Mouse (Mus musculus) lung, embryonic 15.5 days (tissue): Measurements from ENCODE around the gene Fhdc1. TPM values are rescaled to one million over a fixed set of nuclear protein-coding genes. Genes with fewer than 3 reads are reported as not detected.

ENCODE experiments used
- ATAC-seq: fragments of 200-750 bp; cut with Nextera tagmentation; 2 replicates; pipeline ENCODE4 v1.8.0; 2017; ENCODE audit warnings: moderate number of reproducible peaks, borderline replicate concordance; ENCODE audit not compliant: low FRiP score, low TSS enrichment; ENCODE audit errors: extremely low read depth
- H3K27ac ChIP-seq: fragments of 300-500 bp; sonication (generic); 2 replicates; pipeline ENCODE4 v1.5.1; 2015; ENCODE audit warnings: moderate library complexity, mild to moderate bottlenecking, inconsistent platforms
- H3K27me3 ChIP-seq: fragments of 300-500 bp; sonication (generic); 2 replicates; pipeline ENCODE4 v1.6.1; 2015; ENCODE audit warnings: inconsistent platforms
- H3K36me3 ChIP-seq: fragments of 300-500 bp; sonication (generic); 2 replicates; pipeline ENCODE4 v1.6.1; 2015; ENCODE audit warnings: inconsistent platforms
- H3K4me1 ChIP-seq: fragments of 300-500 bp; sonication (generic); 2 replicates; pipeline ENCODE4 v1.6.1; 2015; ENCODE audit warnings: inconsistent platforms
- H3K4me2 ChIP-seq: fragments of 300-500 bp; sonication (generic); 2 replicates; pipeline ENCODE4 v1.6.1; 2015; ENCODE audit warnings: inconsistent platforms, mild to moderate bottlenecking, moderate library complexity
- H3K4me3 ChIP-seq: fragments of 300-500 bp; sonication (generic); 2 replicates; pipeline ENCODE4 v1.5.1; 2015; ENCODE audit warnings: mild to moderate bottlenecking, inconsistent platforms
- H3K9ac ChIP-seq: fragments of 300-500 bp; sonication (generic); 2 replicates; pipeline ENCODE4 v1.6.1; 2015; ENCODE audit warnings: inconsistent platforms
- H3K9me3 ChIP-seq: fragments of 300-500 bp; sonication (generic); 2 replicates; pipeline ENCODE4 v1.6.1; 2016; ENCODE audit warnings: inconsistent platforms
- WGBS: fragments of 180-500 bp; shearing (Covaris S2); methylation state at CpG from one replicate; pipeline ENCODE4 v1.1.7; 2015; 5-methylcytosine and 5-hydroxymethylcytosine counted together
- polyA plus RNA-seq: library from polyadenylated mRNA; unstranded; fragments of >200 nt; fragmentation: Nextera tagmentation; extraction: Ambion mirVana; gene quantifications from 2 replicates; pipeline ENCODE4 v1.2.1, GENCODE M21; 2015

The Fhdc1 gene
- polyA plus RNA-seq, 1 experiment from 2014 or later: 14.9 TPM

GRCm38 (mm10) chr3:84492148-84492547, 11.9 kb upstream of the Fhdc1 start:
- Histone ChIP-seq H3K4me1 (peaks cover 17% of the 10 kb centered on the region; the same call in 1 of the 2 replicates), H3K9me3 (no peaks in the 10 kb centered on the region), H3K4me2 (no peak overlapping the region), H3K9ac (no peak overlapping the region), H3K27me3 (no peaks in the 10 kb centered on the region), H3K36me3 (peaks cover 8% of the 10 kb centered on the region; the same call in 1 of the 2 replicates), H3K4me3 (no peak overlapping the region), H3K27ac (no peak overlapping the region)
- no peak for ATAC-seq
- 60% methylated on average over 4 of the region's 4 CpGs for WGBS

GRCm38 (mm10) chr3:84488716-84489115, 8.5 kb upstream of the Fhdc1 start:
- ATAC-seq: no peak
- Histone ChIP-seq H3K27me3 (no peaks in the 10 kb centered on the region), H3K9me3 (no peaks in the 10 kb centered on the region), H3K4me2 (no peak overlapping the region), H3K27ac (no peak overlapping the region), H3K4me3 (no peak overlapping the region), H3K4me1 (0 out of 2 replicates have a peak, but pooled peaks cover 16% of the 10 kb centered on the region), H3K9ac (no peak overlapping the region), H3K36me3 (peaks cover 6% of the 10 kb centered on the region; the same call in 1 of the 2 replicates)
- WGBS: 64% methylated on average over 6 of the region's 6 CpGs

GRCm38 (mm10) chr3:84484891-84485290, 4.7 kb upstream of the Fhdc1 start:
- no peak overlapping the region for H3K4me3 ChIP-seq
- H3K9me3 ChIP-seq: no peaks in the 10 kb centered on the region
- 40% methylated on average over 3 of the region's 3 CpGs for WGBS
- H3K4me2 ChIP-seq: no peak overlapping the region
- H3K9ac ChIP-seq: no peak overlapping the region
- H3K4me1 ChIP-seq: peaks cover 37% of the 10 kb centered on the region; the same call in 1 of the 2 replicates
- no peaks in the 10 kb centered on the region for H3K27me3 ChIP-seq
- no peaks in the 10 kb centered on the region for H3K36me3 ChIP-seq
- peak overlapping the region; percentile 68 for H3K27ac ChIP-seq
- ATAC-seq: no peak

GRCm38 (mm10) chr3:84484333-84484732, 4.1 kb upstream of the Fhdc1 start:
- Histone ChIP-seq H3K4me3 (no peak overlapping the region), H3K4me1 (peaks cover 36% of the 10 kb centered on the region; the same call in 1 of the 2 replicates), H3K9me3 (no peaks in the 10 kb centered on the region), H3K36me3 (no peaks in the 10 kb centered on the region), H3K9ac (no peak overlapping the region), H3K27me3 (no peaks in the 10 kb centered on the region), H3K4me2 (no peak overlapping the region), H3K27ac (peak overlapping the region; percentile 68)
- 48% methylated on average over 4 of the region's 4 CpGs for WGBS
- ATAC-seq: no peak

- Histone ChIP-seq H3K4me1 (peaks cover 40% of the 10 kb centered on the region; the same call in 1 of the 2 replicates), H3K36me3 (no peaks in the 10 kb centered on the region), H3K9me3 (no peaks in the 10 kb centered on the region), H3K4me3 (no peak overlapping the region), H3K4me2 (no peak overlapping the region), H3K9ac (no peak overlapping the region), H3K27me3 (peaks cover 20% of the 10 kb centered on the region), H3K27ac (no peak overlapping the region)
- ATAC-seq: no peak
- WGBS: 89% methylated on average over 6 of the region's 6 CpGs
Measured at GRCm38 (mm10) chr3:84482121-84482520, 1.9 kb upstream of the Fhdc1 start.

GRCm38 (mm10) chr3:84481104-84481503, 875 bp upstream of the Fhdc1 start:
- H3K36me3 ChIP-seq: no peaks in the 10 kb centered on the region
- H3K4me2 ChIP-seq: peak overlapping the region; percentile 97
- 0 out of 2 replicates have a peak, but pooled peaks have one; percentile 13 for ATAC-seq
- peak overlapping the region; percentile 69 for H3K9ac ChIP-seq
- H3K4me1 ChIP-seq: peaks cover 40% of the 10 kb centered on the region; the same call in 1 of the 2 replicates
- no peaks in the 10 kb centered on the region for H3K9me3 ChIP-seq
- H3K27me3 ChIP-seq: peaks cover 24% of the 10 kb centered on the region
- peak overlapping the region; percentile 68 for H3K4me3 ChIP-seq
- WGBS: 4% methylated on average over 11 of the region's 11 CpGs
- peak overlapping the region; percentile 76 for H3K27ac ChIP-seq

GRCm38 (mm10) chr3:84479293-84480005, 780 bp downstream of the Fhdc1 start:
- peak overlapping the region; percentile 69 for H3K9ac ChIP-seq
- no peaks in the 10 kb centered on the region for H3K36me3 ChIP-seq
- peaks cover 24% of the 10 kb centered on the region for H3K27me3 ChIP-seq
- peak; percentile 55 for ATAC-seq
- peaks cover 34% of the 10 kb centered on the region for H3K4me1 ChIP-seq
- H3K9me3 ChIP-seq: no peaks in the 10 kb centered on the region
- peak overlapping the region; percentile 68 for H3K4me3 ChIP-seq
- under 1% methylated on average over 61 of the region's 61 CpGs for WGBS
- H3K27ac ChIP-seq: peak overlapping the region; percentile 37; the same call in 1 of the 2 replicates
- peak overlapping the region; percentile 97 for H3K4me2 ChIP-seq

GRCm38 (mm10) chr3:84478896-84479292, 1.3 kb downstream of the Fhdc1 start:
- no peaks in the 10 kb centered on the region for H3K36me3 ChIP-seq
- peak overlapping the region; percentile 68 for H3K4me3 ChIP-seq
- peak overlapping the region; percentile 69 for H3K9ac ChIP-seq
- peaks cover 39% of the 10 kb centered on the region for H3K4me1 ChIP-seq
- H3K27ac ChIP-seq: peak overlapping the region; percentile 37; the same call in 1 of the 2 replicates
- ATAC-seq: no peak
- WGBS: 6% methylated on average over 12 of the region's 12 CpGs
- peaks cover 24% of the 10 kb centered on the region for H3K27me3 ChIP-seq
- H3K9me3 ChIP-seq: no peaks in the 10 kb centered on the region
- peak overlapping the region; percentile 97 for H3K4me2 ChIP-seq

- H3K4me1 ChIP-seq: peaks cover 43% of the 10 kb centered on the region
- H3K4me3 ChIP-seq: peak overlapping the region; percentile 68
- no peaks in the 10 kb centered on the region for H3K36me3 ChIP-seq
- peaks cover 24% of the 10 kb centered on the region for H3K27me3 ChIP-seq
- WGBS: 20% methylated on average over 7 of the region's 7 CpGs
- H3K9me3 ChIP-seq: no peaks in the 10 kb centered on the region
- H3K4me2 ChIP-seq: peak overlapping the region; percentile 97
- H3K27ac ChIP-seq: no peak overlapping the region
- no peak overlapping the region; the same call in 1 of the 2 replicates for H3K9ac ChIP-seq
- ATAC-seq: no peak
Measured at GRCm38 (mm10) chr3:84478195-84478594, 2.0 kb downstream of the Fhdc1 start.

GRCm38 (mm10) chr3:84477498-84477897, 2.7 kb downstream of the Fhdc1 start:
- Histone ChIP-seq H3K4me1 (peaks cover 43% of the 10 kb centered on the region), H3K4me3 (no peak overlapping the region), H3K27me3 (peaks cover 24% of the 10 kb centered on the region), H3K36me3 (no peaks in the 10 kb centered on the region), H3K9ac (no peak overlapping the region), H3K27ac (no peak overlapping the region), H3K9me3 (no peaks in the 10 kb centered on the region), H3K4me2 (no peak overlapping the region; the same call in 1 of the 2 replicates)
- ATAC-seq: no peak
- 87% methylated on average over 1 of the region's 1 CpGs for WGBS

- no peak overlapping the region for H3K4me2 ChIP-seq
- H3K9me3 ChIP-seq: no peaks in the 10 kb centered on the region
- no peaks in the 10 kb centered on the region for H3K36me3 ChIP-seq
- no peak for ATAC-seq
- 79% methylated on average over 12 of the region's 12 CpGs for whole genome bisulfite sequencing
- H3K9ac ChIP-seq: no peak overlapping the region
- peaks cover 24% of the 10 kb centered on the region for H3K27me3 ChIP-seq
- H3K4me3 ChIP-seq: no peak overlapping the region
- H3K27ac ChIP-seq: no peak overlapping the region; the same call in 1 of the 2 replicates
- peaks cover 41% of the 10 kb centered on the region for H3K4me1 ChIP-seq
Measured at GRCm38 (mm10) chr3:84474981-84475775, 5.1 kb downstream of the Fhdc1 start.

GRCm38 (mm10) chr3:84474398-84474797, 5.8 kb downstream of the Fhdc1 start:
- peaks cover 24% of the 10 kb centered on the region for H3K27me3 ChIP-seq
- no peak overlapping the region for H3K4me2 ChIP-seq
- no peak for ATAC-seq
- no peaks in the 10 kb centered on the region for H3K36me3 ChIP-seq
- H3K4me3 ChIP-seq: no peak overlapping the region
- 58% methylated on average over 6 of the region's 6 CpGs for WGBS
- no peak overlapping the region for H3K9ac ChIP-seq
- H3K4me1 ChIP-seq: peaks cover 41% of the 10 kb centered on the region
- H3K27ac ChIP-seq: no peak overlapping the region
- H3K9me3 ChIP-seq: no peaks in the 10 kb centered on the region
